Mouse (Mus musculus): ENCODE data around the gene Adgre5.

Adgre5 gene

DNA sequence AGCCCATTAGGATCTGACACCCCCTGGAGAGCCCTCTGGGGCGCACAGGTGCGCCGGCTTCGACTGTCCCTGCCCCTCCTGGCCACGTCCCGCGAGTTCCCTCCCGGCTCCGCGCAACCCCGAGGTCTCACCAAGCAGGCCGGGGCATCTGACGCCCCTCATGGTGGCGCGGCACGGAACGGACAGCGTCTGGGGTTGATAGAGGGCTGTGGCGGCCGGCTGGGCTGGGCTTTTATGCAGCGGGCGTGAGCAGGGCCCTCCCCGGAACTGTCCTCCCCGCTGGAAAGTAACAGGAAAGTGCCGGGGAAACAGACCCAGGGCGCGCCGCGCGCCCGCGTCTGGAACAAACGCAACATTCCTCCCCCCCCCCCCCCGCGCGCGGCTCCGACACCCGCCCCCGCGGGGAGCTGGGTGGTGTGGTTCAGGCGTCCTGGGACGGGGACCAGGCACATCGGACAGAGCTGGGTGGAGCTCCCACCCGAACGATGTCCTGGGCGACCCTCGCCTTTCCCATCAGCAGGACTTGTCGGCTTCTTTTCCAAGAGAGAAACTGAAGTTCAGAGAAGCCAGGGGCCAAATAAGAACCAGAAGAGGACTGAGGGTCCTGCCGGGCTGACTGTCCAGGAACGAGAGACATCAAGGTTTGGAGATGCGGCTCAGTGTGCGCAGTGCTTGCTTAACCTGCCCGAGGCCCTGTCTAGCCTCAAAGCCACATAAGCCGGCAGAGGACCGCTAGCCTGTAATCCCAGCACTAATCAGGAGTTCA lies at the start of gene Adgre5:
Gene Adgre5 (minus strand): TSS at position 351 of the 766 bp plus-strand sequence.
- DNase-seq (ENCODE audit: low spot score) = peak; percentile 44

DNA sequence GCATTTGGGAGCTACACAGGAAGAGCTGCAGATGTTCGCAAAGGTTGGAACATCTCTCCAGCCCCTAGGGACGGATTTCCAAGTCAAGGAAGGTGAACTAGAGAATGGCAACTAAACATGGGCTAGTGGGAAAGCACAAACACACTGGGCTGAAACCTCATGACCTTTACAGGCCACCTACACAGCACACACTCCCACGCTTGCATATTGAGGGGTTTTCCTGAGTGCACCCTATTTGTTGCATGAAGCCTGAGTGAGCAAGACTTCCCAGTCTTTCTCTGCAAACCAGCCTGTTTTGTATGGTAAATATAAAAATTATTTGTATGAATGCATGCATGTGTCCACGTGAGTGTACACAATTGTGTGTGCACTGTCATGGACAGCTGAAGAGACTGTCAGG lies 48.7 kb upstream of the Adgre5 start:
- DNase-seq (ENCODE audit: low spot score) = no peak

DNA sequence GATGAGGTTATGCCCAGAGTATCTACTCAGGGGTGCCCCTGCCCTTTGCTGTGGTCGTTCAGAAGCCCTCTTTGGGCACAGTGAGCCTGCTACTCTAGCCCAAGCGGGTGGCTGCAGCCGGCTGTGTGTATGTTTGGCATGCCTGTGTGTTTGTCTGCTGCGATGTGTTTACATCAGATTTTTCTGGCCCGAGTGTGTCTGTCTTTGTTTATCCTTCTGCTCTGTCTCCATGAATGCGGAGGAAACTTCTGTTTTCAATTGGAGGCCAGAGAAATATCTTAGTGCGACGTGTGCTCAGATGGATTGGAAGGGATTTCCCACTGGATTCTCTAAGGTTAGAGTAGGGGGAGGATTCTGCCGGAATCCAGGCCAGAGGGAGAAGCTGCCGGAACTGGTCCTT lies 43.9 kb upstream of the Adgre5 start:
- no peak for DNase-seq (ENCODE audit: low spot score)

DNA sequence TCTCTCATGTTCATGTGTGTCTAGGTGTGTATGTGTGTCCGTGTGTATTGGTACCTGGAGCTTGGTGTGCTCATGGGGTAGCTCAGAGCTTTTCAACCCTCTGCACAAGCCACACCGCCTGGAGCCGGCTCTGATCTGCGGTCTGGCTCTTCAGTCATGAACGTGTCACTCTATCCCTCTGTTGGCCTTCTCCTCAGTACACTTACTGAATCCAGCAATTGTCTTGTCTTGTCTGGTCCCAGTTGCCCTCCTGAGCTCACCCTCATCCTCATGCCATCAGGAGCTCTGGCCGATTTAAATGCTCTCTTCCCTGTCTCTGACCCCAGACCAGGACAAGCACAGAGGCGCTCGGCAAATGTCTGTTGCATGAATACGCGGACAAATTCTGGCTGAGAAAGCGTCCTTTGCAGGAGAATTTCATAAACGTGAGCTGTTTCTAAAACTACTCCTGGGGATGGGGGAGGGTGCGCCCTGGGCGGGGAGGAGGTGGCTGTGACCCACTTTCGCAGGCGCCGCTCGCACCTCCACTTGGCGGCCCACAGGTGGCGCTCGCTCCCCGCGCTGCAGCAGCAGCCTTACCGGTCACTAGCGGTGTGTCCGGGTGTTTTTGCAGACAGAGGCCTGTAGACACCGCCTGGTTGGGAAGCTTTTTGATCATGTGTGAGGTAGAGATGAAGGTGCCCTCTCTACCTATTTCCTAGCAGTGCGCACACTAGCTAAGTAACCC lies 41.9 kb upstream of the Adgre5 start:
- DNase-seq (ENCODE audit: low spot score) = peak; percentile 58

DNA sequence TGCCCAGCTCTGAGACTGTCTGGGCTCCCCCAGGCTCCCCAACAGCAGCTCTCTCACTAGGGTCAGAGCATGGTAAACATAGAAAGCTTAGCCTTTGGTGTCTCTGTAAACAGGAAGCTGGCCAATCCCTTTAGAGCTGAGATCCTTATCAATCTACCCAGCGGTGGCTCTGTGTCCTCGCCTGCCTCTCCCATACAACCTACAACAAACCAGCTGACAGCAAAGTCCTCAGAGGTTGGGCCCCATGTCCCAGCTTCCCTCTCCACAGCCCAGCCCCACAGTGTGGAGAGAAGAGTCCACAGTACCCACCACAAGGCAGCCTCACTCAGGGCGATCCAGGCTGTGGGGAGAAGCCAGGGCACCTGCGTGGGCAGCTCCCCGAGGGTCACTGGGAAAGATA lies 38.5 kb upstream of the Adgre5 start:
- DNase-seq (ENCODE audit: low spot score) = no peak

DNA sequence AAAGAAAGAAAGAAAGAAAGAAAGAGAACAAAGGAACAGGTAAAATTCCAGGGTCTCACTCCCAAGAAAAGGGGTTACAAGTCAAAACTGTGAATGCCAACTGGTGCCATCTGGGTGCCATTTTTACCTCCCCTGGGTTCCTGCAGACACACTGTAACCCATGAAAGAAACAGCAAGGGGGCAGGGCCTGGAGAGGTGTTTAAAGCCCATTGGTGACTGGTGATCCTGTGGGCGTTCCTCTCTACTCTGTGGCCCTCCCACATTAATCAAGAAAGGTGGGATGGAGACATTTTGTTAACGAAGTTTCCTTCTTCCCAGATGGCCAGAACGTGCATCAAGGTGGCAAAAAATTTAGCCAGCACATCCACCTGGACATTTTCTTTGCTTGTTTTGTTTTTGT lies 36.9 kb upstream of the Adgre5 start:
- DNase-seq (ENCODE audit: low spot score) = no peak

DNA sequence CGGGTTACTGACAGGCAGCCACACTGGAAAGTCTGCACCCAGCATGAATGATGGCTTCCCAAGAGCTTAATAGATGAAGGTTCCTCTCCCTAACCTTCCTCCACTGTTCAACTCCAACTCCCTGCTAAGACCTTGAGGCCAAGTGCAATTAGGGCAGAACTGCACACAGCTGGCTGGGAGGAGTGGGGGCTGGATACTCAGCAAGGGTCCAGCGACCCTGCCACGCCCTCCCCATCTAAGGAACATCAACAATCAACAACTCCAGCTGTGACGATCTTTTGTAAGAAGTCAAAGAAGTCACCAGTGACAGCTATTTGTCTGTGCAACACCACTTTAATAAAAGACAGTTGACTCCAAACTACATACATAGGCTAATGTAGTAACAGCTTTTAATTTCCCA lies 35.5 kb upstream of the Adgre5 start:
- no peak for DNase-seq (ENCODE audit: low spot score)

DNA sequence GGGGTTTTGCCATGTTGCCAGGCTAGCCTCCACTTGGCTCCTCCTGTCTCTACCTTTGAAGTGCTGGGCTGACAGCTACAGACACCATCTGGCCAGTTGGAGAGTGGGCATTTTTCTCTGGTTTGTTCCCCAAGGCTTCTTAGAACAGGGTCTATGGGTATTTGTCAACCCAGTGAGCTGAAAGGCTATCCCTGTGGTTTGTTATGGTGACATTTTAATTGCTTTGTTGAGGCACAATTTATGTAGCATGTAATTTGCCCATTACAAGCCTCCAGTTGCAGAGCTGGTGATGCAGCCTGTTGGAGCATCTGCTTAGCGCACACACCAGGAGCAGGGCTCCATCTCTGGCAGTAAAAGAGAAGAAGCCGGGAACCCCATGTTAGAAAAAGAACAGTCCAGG lies 33.1 kb upstream of the Adgre5 start:
- no peak for DNase-seq (ENCODE audit: low spot score)

DNA sequence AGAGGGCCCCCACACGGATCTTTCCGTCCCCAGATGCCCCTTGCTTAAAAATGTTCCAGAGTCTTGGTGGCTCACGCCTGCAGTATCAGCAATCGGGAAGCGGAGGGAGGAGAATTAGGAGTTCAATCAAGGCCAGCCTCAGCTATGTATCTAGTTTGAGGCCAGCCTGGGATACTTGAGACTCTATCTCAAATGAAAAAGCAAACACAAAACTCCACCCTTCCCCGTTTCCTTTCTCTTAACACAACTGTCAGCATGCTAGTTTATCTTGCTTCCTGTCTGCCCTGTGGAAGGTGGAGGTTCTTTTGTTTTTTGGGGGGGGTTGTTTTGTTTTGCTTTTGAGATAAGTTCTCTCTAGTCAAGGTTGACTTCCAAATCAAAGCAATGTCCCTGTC lies 32.3 kb upstream of the Adgre5 start:
- DNase-seq (ENCODE audit: low spot score) = no peak

DNA sequence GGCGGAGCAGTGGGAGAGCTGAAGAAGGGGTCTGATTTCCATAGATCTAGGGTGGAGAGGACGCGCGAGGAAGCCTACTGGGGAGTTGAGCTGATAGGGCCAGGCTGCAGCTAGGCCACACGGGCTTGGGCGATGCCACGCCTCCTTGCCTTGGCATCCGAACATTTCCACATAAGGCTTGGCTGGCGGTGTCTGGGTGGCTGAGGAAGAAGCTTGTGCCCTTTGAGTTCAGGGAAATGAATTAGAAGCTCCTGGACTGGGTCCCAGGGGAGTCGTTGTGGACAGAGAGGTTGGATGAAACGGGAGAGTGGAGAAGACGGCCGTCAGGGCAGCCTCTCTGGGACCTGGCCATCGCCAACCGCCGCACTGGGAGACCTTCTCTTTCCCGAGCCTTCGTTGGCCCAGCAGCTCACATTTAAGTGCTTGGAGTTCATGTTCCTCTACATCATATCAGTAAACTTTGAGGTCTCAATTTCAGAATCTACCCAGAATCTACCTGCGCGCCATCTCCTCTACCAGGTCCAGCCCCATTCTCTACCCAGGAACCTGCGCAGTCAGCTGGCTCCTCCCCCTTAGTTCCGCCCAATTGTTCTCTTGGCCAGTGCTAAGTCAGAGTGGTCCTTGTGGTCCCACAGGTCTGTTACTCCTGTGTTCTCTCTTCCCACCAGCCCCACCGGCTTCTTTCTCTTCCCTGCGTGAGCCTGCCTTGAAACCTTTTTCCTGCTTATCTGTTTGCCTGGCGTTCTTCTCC lies 31.8 kb upstream of the Adgre5 start:
- DNase-seq (ENCODE audit: low spot score) = no peak

DNA sequence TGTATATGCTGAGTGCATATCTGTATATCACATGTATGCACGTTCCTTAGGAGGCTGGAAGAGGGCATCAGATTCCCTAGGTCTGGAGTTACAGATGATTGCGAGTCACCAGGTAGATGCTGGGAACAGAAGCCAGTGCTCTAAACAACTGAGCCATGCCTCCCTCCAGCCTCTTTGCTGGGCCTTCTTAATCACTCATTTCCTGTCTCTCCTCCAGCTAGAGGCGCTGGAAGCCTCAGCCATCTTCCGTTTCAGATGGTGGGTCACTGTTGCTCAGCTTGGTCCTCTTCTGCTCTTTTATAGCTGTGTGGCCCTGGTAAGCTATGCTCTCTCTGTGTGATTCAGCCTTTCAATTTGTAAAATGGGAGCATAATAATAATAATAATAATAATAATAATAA lies 30.7 kb upstream of the Adgre5 start:
- DNase-seq (ENCODE audit: low spot score) = no peak

DNA sequence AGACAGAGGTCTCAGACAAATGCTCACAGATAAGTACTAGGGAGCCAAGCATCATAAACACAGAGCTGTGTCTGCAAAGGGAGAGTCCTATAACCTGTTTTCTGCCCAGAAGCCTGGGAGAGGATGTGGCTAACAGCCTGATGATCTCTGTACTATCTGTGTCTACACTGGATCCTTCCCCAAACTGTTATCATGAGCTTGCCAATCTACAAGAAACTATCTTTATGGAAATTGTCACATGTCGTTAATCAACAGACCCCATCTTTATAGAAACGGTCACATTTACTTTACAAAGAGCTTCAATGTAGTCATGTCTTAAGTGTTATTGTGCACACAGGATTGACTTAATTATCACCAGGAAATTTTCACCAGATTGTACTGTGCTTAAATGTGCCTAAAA lies 29.5 kb upstream of the Adgre5 start:
- DNase-seq (ENCODE audit: low spot score) = no peak

DNA sequence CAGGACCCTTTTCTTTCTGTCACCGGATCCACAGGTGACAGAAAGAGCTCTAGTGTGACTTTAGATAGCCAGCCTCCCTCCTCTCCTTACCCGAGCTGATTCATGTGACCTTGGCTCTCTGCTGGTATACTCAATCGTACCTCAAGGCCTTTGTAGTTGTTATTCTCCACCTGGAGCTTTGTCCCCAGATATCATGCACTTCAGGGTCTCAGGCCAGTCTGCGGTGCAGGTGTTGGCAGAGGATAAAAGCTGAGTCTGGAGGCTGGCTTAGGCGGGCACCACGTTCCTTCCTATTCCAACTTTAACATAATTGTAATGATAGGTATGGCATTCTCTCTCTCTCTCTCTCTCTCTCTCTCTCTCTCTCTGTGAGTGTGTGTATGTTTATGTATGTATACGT lies 28.6 kb upstream of the Adgre5 start:
- no peak for DNase-seq (ENCODE audit: low spot score)

DNA sequence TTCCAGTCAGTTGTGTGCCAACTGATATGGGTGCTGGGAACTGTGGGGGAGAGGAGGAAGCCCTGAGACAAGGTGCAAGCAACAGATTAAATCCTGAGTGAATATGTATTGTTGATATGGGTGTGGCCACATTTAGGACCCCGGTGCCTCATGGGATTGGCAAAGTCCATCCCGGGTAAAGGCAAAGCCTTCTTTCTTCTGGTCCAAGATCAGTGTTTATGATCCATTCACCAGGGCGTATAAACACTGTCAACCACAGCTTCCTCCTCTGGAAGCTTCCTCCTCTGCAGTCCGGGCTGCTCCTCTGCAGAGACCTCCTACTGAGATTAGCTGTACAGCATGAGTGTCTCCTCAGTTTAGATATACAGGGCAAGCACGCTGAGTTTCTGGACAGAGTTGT lies 27.4 kb upstream of the Adgre5 start:
- DNase-seq (ENCODE audit: low spot score) = no peak

DNA sequence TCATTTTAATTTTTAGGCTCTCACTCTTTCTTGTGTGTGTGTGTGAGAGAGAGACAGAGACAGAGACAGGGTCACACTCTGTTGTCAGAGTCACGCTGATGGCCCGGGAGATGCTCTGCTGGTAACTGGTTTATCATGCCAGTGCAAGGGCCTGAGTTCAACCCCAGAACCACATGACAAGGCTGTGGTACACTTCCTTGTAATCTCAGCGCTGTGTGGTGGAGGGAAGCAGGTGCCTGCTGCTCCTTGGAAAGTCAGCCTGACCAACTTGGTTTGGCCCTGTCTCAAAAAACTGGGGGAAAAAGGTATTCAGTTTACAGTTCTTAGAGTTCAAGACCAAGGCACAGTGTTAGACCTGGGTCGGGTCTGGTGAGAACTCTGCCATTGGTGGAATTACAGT lies 26.3 kb upstream of the Adgre5 start:
- DNase-seq (ENCODE audit: low spot score) = no peak

DNA sequence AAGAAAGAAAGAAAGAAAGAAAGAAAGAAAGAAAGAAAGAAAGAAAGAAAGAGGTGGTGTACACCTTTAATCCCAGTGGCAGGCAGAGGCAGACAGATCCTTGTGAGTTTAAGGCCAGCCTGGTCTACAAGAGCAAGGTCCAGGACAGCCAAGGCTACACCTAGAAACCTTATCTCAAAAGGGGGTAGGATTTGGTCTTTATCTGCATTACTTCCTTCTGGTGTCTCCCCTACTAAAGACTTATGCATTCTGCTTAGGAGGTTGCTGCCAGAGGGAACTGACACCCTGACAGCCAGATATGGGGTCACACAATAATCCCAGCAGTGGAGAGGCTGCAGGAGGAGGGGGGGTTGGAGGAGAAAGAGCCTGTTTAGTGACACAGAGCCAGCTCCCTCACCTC lies 24.5 kb upstream of the Adgre5 start:
- DNase-seq (ENCODE audit: low spot score) = no peak

DNA sequence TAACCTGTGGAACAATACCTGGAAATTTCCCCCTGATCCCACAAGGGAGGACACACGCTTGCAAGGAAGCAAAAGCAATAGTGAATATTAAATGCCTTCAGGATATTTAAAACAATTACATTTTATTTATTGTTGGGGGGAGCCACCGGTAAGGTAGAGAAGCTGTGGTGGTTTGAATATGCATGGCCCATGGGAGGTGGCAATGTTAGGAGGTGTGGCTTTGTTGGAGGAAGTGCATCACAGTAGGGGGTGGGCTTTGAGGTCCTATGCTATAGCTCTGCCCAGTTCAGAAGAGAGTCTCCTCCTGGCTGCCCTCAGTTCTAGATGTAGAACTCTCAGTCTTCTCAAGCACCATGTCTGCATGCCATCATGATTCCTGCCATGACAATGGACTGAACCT lies 23.6 kb upstream of the Adgre5 start:
- DNase-seq (ENCODE audit: low spot score) = no peak

DNA sequence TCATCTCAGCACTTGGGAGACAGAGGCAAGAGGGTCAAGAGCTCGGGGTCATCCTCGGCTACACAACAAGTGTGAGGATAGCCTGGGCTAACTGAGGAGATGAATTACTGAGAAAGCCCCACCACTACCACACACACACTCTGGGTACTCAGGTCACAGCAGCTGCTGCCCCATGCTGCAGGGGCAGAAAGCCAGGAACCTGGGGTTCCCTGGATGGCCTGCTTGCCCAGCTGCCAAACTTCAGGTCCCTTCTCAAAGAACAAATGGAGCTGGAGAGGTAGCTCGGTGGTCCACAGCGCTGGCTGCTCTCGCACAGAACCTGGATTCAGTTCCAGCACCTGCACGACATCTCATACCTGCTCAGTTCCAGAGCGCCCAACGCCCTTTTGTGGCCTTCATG lies 23.0 kb upstream of the Adgre5 start:
- DNase-seq (ENCODE audit: low spot score) = no peak

DNA sequence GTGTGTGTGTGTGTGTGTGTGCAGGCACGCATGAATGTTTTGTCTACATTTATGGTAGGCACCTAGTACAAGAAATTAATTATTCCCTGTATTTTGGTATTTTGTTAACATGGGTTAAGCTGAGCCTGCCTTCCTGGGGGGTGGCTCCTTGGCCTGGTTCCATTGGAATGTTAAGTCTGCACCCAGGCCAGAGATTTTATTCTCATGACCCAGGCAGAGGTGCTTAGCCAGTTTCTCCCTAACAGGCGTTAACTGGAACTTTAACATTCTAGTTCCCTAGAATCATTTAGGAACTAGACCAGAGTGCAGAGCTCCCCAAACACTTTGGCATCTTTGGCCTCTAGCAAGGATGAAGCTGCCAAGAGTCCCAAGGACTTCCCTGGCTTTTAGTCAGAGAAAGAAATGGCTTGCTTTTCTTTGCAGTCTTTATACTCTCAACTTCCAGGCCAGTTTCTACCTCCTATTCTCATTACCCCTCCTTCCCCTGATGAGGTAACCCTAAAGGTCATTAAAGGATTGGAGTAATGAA lies 18.2 kb upstream of the Adgre5 start:
- DNase-seq (ENCODE audit: low spot score) = no peak

DNA sequence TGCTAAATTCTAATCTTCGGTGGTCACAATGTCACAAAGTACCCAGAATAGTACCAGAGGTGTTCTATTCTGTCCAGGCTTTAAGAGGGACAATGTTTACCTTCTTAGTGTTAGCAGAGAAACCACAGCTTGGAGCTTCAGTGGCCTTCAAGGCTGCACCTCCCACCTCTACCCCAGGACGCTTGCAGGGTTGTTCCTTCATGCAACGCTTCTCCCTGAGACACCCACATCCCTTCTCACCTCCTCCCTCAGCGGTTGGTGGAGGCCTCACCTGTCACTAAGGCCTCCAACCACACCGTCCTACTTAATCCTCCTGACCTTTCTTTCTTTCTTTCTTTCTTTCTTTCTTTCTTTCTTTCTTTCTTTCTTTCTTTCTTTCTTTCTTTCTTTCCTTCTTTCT lies 17.2 kb upstream of the Adgre5 start:
- DNase-seq (ENCODE audit: low spot score) = no peak

DNA sequence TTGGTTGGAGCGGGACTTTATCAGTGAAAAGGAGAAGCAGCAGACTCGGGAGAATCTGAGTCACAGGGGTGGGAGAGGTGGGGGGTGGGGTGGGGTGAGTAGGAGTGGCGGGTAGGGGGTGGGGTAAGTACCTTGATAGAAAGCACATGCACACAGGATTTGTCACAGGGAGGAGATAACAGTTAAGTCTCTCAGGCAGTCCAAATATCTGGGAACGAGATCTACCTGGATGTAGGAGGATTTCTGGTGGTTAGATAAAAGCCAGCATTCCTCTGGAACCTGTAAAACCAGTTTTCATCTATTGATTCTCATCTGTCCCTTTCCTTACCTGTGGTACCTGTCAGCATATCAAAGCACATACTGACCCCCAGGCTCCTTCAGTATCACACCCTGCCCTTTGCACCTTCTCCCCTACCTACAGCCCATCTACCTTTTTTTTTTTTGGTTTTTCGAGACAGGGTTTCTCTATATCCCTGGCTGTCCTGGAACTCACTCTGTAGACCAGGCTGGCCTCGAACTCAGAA lies 16.0 kb upstream of the Adgre5 start:
- DNase-seq (ENCODE audit: low spot score) = no peak

DNA sequence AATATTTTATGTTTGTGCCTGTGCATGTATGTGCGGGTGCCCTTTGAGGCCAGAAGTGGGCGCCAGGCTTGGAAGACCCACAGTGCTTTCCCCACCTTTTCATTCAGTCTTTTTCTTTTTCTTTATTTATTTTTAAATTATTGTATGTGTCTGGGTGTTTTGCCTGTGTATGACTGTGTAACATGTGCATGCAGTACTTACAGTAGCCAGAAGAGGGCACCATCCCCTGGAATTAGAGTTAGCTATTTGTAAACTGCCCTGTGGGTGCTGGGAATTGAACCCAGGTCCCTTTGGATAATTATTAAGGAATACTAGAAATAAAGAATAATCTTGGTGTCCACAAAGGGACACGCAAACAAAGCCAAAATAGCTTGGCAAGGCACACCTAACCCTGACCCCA lies 15.1 kb upstream of the Adgre5 start:
- no peak for DNase-seq (ENCODE audit: low spot score)

DNA sequence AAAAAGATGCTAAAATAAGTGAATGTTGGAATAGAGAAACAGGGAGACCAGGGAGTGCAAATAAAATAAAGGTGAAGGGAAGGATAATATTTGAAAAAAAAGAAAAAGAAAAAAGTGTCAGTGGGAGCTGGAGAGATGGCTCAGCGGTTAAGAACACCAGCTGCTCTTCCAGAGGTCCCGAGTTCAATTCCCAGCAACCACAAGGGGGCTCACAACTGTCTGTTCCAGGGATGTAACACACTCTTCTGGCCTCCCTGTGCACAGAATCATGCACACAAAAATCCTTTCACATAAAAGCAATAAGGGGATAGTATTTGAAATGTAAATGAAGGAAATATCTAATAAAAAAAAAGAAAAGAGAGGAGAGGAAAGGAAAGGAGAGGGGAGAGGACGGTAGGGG lies 13.0 kb upstream of the Adgre5 start:
- no peak for DNase-seq (ENCODE audit: low spot score)
